Comparison of ENCODE assay signal across 22 mouse cellular contexts in the genomic region with DNA sequence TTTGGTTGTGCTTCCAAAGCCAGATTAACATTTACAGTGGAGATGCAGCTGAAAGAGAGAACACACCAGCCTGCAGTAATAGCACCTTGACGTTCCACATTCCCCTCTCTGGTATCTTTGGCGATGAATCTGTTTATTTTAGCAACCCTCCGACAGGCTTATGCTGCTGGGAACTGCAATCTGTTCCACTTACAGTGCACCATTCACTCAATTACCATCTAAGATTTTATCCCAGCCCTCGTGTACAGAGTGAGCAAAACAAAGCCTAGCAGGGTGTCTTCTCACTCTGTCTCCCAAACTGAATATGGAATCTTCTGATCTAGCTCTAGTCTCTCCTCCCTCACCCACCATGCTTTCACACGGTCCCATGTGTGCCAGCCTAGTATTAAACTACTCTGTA. TPM values are rescaled to one million over a fixed set of nuclear protein-coding genes. Genes with fewer than 3 reads are reported as not detected.
A peak's percentile ranks its signal among the peaks of the same experiment; 100 is the strongest.
DNase-seq lines count a peak whose midpoint lies in the region; ATAC-seq and TF ChIP-seq lines count a peak whose summit lies in the region.
"Had no signal": no experiment of that assay in that cellular context is flagged by ENCODE, and none has a peak within 500 bp of the region (broad histone marks: within the 10 kb centered on the region; RNA-seq: fewer than 3 reads in every experiment).

No protein-coding gene starts in this region.

- peaks cover 32% of the 10 kb centered on the region for H3K4me1 ChIP-seq in midbrain, embryonic 15.5 days
- H3K4me1 ChIP-seq in midbrain, embryonic 11.5 days (ENCODE audit: control insufficient read depth, insufficient read depth, low read length) = peaks cover 5% of the 10 kb centered on the region
- peaks cover 33% of the 10 kb centered on the region for H3K4me1 ChIP-seq in forebrain, embryonic 16.5 days (replicated peaks; ENCODE audit: control insufficient read depth, insufficient read depth, low read length)
- H3K4me1 ChIP-seq in midbrain, postnatal 0 days (ENCODE audit: insufficient read depth, low read length) = peaks cover 13% of the 10 kb centered on the region; the same call in 1 of the 2 replicates
- no peaks in the 10 kb centered on the region for H3K4me1 ChIP-seq in lung, adult 2 months (ENCODE audit: control insufficient read depth, insufficient read depth, low read length)

- no peaks in the 10 kb centered on the region for H3K27me3 ChIP-seq in midbrain, embryonic 15.5 days (replicated peaks)
- H3K27me3 ChIP-seq in midbrain, embryonic 11.5 days (ENCODE audit: control insufficient read depth, insufficient read depth, low read length) = no peaks in the 10 kb centered on the region
- H3K27me3 ChIP-seq in forebrain, embryonic 16.5 days (replicated peaks; ENCODE audit: control insufficient read depth, insufficient read depth, low read length) = no peaks in the 10 kb centered on the region
- no peaks in the 10 kb centered on the region for H3K27me3 ChIP-seq in midbrain, postnatal 0 days (ENCODE audit: insufficient read depth, low read length)
- H3K27me3 ChIP-seq: embryonic facial prominence, embryonic 12.5 days; stomach, embryonic 15.5 days had no signal

- 61% methylated on average over 5 of the region's 5 CpGs for WGBS in midbrain, embryonic 15.5 days
- WGBS in midbrain, embryonic 11.5 days = 75% methylated on average over 5 of the region's 5 CpGs
- WGBS in forebrain, embryonic 16.5 days = 43% methylated on average over 5 of the region's 5 CpGs
- WGBS in midbrain, postnatal 0 days = 52% methylated on average over 5 of the region's 5 CpGs
- 57% methylated on average over 5 of the region's 5 CpGs for WGBS in lung, adult 2 months

- no peak for TF ChIP-seq POLR2A in lung, adult 2 months (IDR thresholded peaks at IDR 0.05; ENCODE audit: borderline replicate concordance, extremely low read depth, low read depth, low read length)

- H3K4me2 ChIP-seq in midbrain, embryonic 15.5 days = no peak overlapping the region
- no peak overlapping the region for H3K4me2 ChIP-seq in midbrain, embryonic 11.5 days
- H3K4me2 ChIP-seq in forebrain, embryonic 16.5 days (ENCODE audit: low read length) = no peak overlapping the region
- H3K4me2 ChIP-seq in midbrain, postnatal 0 days (ENCODE audit: low read depth, low read length, poor library complexity, severe bottlenecking) = no peak overlapping the region
- H3K4me2 ChIP-seq: embryonic facial prominence, embryonic 12.5 days; liver, embryonic 11.5 days; stomach, embryonic 15.5 days had no signal

- TF ChIP-seq CTCF in midbrain, postnatal 0 days (IDR thresholded peaks at IDR 0.05) = no peak
- TF ChIP-seq CTCF in lung, adult 2 months (IDR thresholded peaks at IDR 0.05; ENCODE audit: insufficient read depth, low read length) = no peak

- H3K36me3 ChIP-seq in midbrain, embryonic 15.5 days (replicated peaks) = no peaks in the 10 kb centered on the region
- no peaks in the 10 kb centered on the region for H3K36me3 ChIP-seq in midbrain, embryonic 11.5 days (ENCODE audit: control insufficient read depth, insufficient read depth, low read length)
- H3K36me3 ChIP-seq in forebrain, embryonic 16.5 days (ENCODE audit: control insufficient read depth, insufficient read depth) = no peaks in the 10 kb centered on the region
- peaks cover 3% of the 10 kb centered on the region; the same call in 1 of the 2 replicates for H3K36me3 ChIP-seq in midbrain, postnatal 0 days (ENCODE audit: insufficient read depth, low read length)
- H3K36me3 ChIP-seq: stomach, embryonic 15.5 days had no signal

- no peak overlapping the region for H3K4me3 ChIP-seq in midbrain, embryonic 15.5 days
- no peak overlapping the region for H3K4me3 ChIP-seq in midbrain, embryonic 11.5 days (ENCODE audit: low read depth, low read length)
- no peak overlapping the region for H3K4me3 ChIP-seq in forebrain, embryonic 16.5 days (replicated peaks; ENCODE audit: low read length)
- no peak overlapping the region for H3K4me3 ChIP-seq in midbrain, postnatal 0 days (ENCODE audit: low read depth, low read length)
- H3K4me3 ChIP-seq in lung, adult 2 months (replicated peaks; ENCODE audit: extremely low read depth, low read depth, low read length) = no peak overlapping the region
- H3K4me3 ChIP-seq: embryonic facial prominence, embryonic 12.5 days; limb, embryonic 10.5 days; stomach, embryonic 15.5 days had no signal

- no peak for DNase-seq in frontal cortex, postnatal 25 days (ENCODE audit: low spot score in 2 of 2)
- no peak for DNase-seq in midbrain, embryonic 11.5 days (ENCODE audit: low spot score, missing footprints)
- DNase-seq in midbrain, postnatal 0 days (ENCODE audit: low spot score) = no peak
- no peak for DNase-seq in cerebellum, postnatal 4 days (ENCODE audit: low spot score in 2 of 2)
- DNase-seq in lung, adult 2 months = no peak
- DNase-seq: cerebellum, adult 8-10 months; gastrocnemius, postnatal 10 days; heart, adult 18-20 months; heart, postnatal 4 days; kidney, adult 9 months; kidney, postnatal 4 days; thymus, postnatal 14 days had no signal

- H3K9me3 ChIP-seq in midbrain, embryonic 15.5 days = no peaks in the 10 kb centered on the region
- H3K9me3 ChIP-seq in midbrain, embryonic 11.5 days (ENCODE audit: control insufficient read depth, low read length) = no peaks in the 10 kb centered on the region
- no peaks in the 10 kb centered on the region for H3K9me3 ChIP-seq in forebrain, embryonic 16.5 days (ENCODE audit: control insufficient read depth, low read length)
- H3K9me3 ChIP-seq in midbrain, postnatal 0 days (ENCODE audit: low read length) = no peaks in the 10 kb centered on the region
- H3K9me3 ChIP-seq: embryonic facial prominence, embryonic 12.5 days; limb, embryonic 10.5 days; stomach, embryonic 15.5 days had no signal

- ATAC-seq in frontal cortex, adult (ENCODE audit: low TSS enrichment) = peak; percentile 87
- no peak for ATAC-seq in midbrain, embryonic 15.5 days (replicated peaks)
- no peak for ATAC-seq in midbrain, embryonic 11.5 days (ENCODE audit: low FRiP score)
- peak; percentile 82 for ATAC-seq in forebrain, embryonic 16.5 days
- no peak for ATAC-seq in midbrain, postnatal 0 days (ENCODE audit: low FRiP score)

- H3K9ac ChIP-seq in midbrain, embryonic 15.5 days = no peak overlapping the region
- no peak overlapping the region for H3K9ac ChIP-seq in midbrain, embryonic 11.5 days (ENCODE audit: low read length)
- no peak overlapping the region for H3K9ac ChIP-seq in forebrain, embryonic 16.5 days (replicated peaks; ENCODE audit: low read depth, low read length)
- H3K9ac ChIP-seq in midbrain, postnatal 0 days (replicated peaks; ENCODE audit: low read length, poor library complexity, severe bottlenecking) = no peak overlapping the region
- H3K9ac ChIP-seq: embryonic facial prominence, embryonic 12.5 days; stomach, embryonic 15.5 days had no signal

- H3K27ac ChIP-seq in midbrain, embryonic 15.5 days = peak overlapping the region; percentile 23; the same call in 1 of the 2 replicates
- no peak overlapping the region for H3K27ac ChIP-seq in midbrain, embryonic 11.5 days (ENCODE audit: low read depth, low read length)
- H3K27ac ChIP-seq in forebrain, embryonic 16.5 days (ENCODE audit: low read length) = peak overlapping the region; percentile 46; the same call in 1 of the 2 replicates
- H3K27ac ChIP-seq in midbrain, postnatal 0 days (ENCODE audit: low read depth, low read length) = 0 out of 2 replicates have a peak overlapping the region, but pooled peaks have one; percentile 26
- H3K27ac ChIP-seq: embryonic facial prominence, embryonic 12.5 days; limb, embryonic 10.5 days; stomach, embryonic 15.5 days had no signal

RNA-seq across cellular contexts. Expression of gene Vstm2l, which starts 36.5 kb away (rescaled TPM):
- 28.3 and 33.3 TPM in 2 replicates for polyA plus RNA-seq in midbrain, embryonic 15.5 days (2015; fragmentation: Nextera tagmentation; extraction: Ambion mirVana)
- 3.4 and 3.5 TPM in 2 replicates for polyA plus RNA-seq in midbrain, embryonic 11.5 days (2014; fragmentation: Nextera tagmentation; extraction: Ambion mirVana)
- 5.3 and 6.6 TPM in 2 replicates for polyA plus RNA-seq in forebrain, embryonic 16.5 days (2015; fragmentation: Nextera tagmentation; extraction: Ambion mirVana)
- 349 and 393 TPM in 2 replicates for total RNA-seq in midbrain, postnatal 0 days (2014; rRNA removed)
- polyA plus RNA-seq in midbrain, postnatal 0 days (2015; fragmentation: Nextera tagmentation; extraction: Ambion mirVana) = 57.0 and 61.8 TPM in 2 replicates
- not detected in 2 replicates for polyA plus RNA-seq in lung, adult 2 months (2012; rRNA removed)
- polyA plus RNA-seq: heart, embryonic 14.5 days; limb, embryonic 10.5 days; lung, embryonic 16.5 days; spleen, adult 2 months had no signal

Comparison
In these comparisons a context has a peak if more than half of its experiments do, and no peak if none do; other contexts are left out.
1. ATAC-seq: peak in frontal cortex, adult (single experiment) and forebrain, embryonic 16.5 days (single experiment); none in midbrain, embryonic 15.5 days (single experiment), midbrain, embryonic 11.5 days (single experiment) and midbrain, postnatal 0 days (single experiment).